Mouse (Mus musculus): ENCODE data around the gene Sele. TPM values are rescaled to one million over a fixed set of nuclear protein-coding genes. Genes with fewer than 3 reads are reported as not detected.

Sele gene
- polyA plus RNA-seq, 1 experiment from 2014 or later, result not detected

DNA sequence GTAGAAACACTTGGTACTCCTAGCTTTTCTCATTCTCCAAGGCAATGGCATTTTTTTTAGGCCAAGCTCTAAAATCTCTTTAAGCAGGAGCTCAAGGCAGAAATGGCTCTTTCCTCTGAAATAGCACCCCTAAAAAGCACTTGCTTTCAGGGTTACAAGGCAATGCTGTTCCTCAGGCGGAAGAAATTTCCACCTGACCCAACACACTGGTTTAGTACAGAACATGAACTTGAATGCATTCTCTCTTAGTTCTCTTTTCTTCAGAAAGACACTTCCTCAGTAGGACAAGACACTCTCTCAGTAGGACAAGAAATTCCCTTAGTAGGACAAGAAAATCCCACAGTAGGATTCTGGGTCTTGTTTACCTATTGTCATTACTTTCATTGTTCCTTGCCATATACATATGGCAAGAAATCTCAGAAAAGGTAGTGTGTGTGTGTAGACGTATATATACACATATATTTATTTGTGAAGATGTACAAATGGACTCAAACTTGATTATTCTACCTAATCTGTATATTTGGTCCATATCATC, 26.6 kb downstream of the Sele start:
- 95% methylated on average over 2 of the region's 2 CpGs for WGBS
- Histone ChIP-seq H3K9ac (no peak overlapping the region), H3K9me3 (replicated peaks) (no peaks in the 10 kb centered on the region), H3K27ac (no peak overlapping the region), H3K36me3 (no peaks in the 10 kb centered on the region), H3K4me3 (no peak overlapping the region), H3K4me2 (replicated peaks) (no peak overlapping the region), H3K27me3 (no peaks in the 10 kb centered on the region), H3K4me1 (no peaks in the 10 kb centered on the region)
- no peak for ATAC-seq (ENCODE audit: low FRiP score)

DNA sequence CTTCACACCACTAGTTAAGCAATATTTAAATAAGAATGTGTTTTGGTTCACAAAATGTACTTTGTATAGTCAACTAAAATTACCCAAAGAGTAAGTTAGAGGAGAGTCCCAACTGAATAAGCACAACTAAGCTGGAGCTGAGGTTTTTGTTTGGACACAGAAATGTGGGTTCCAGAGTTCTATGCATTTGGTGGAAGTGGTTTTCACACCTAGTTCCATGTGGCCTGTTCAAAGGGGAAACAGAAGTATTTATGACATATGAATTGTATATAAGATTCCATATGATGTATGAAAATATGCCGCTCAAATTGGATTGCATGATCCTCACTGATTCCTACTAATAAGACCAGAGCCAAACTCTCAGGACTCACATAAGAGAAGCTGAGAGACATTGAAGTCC, 27.4 kb downstream of the Sele start:
- H3K4me2 ChIP-seq (replicated peaks), result no peak overlapping the region
- no peaks in the 10 kb centered on the region for H3K36me3 ChIP-seq
- no peaks in the 10 kb centered on the region for H3K4me1 ChIP-seq
- H3K27ac ChIP-seq, result no peak overlapping the region
- H3K27me3 ChIP-seq, result no peaks in the 10 kb centered on the region
- no peak overlapping the region for H3K9ac ChIP-seq
- no peak for ATAC-seq (ENCODE audit: low FRiP score)
- no peaks in the 10 kb centered on the region for H3K9me3 ChIP-seq (replicated peaks)
- WGBS, result 100% methylated on average over 1 of the region's 1 CpGs
- H3K4me3 ChIP-seq, result no peak overlapping the region

DNA sequence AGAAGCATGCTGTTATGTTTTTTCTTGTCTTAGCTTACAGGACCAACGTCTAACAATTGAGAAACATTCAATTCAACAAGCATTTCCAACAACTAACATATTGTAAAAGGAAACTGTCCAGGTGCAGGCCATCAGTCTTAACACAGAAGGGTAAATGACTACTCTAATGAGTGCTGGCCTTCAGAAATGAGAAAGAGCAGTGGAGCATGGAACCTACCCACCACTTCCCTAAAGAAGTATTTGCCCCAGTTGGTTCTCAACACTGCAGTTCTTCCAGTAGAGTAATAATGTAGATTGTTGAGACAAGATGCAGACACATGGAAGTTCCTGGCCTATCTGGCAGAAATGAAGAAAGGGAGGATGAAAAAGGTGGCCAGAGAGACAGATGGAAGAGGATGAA, 28.4 kb downstream of the Sele start:
- no peaks in the 10 kb centered on the region for H3K9me3 ChIP-seq (replicated peaks)
- no peak overlapping the region for H3K27ac ChIP-seq
- H3K27me3 ChIP-seq, result no peaks in the 10 kb centered on the region
- H3K4me3 ChIP-seq, result no peak overlapping the region
- H3K4me1 ChIP-seq, result no peaks in the 10 kb centered on the region
- 81% methylated on average over 1 of the region's 1 CpGs for WGBS
- no peak overlapping the region for H3K9ac ChIP-seq
- no peaks in the 10 kb centered on the region for H3K36me3 ChIP-seq
- H3K4me2 ChIP-seq (replicated peaks), result no peak overlapping the region
- no peak for ATAC-seq (ENCODE audit: low FRiP score)

DNA sequence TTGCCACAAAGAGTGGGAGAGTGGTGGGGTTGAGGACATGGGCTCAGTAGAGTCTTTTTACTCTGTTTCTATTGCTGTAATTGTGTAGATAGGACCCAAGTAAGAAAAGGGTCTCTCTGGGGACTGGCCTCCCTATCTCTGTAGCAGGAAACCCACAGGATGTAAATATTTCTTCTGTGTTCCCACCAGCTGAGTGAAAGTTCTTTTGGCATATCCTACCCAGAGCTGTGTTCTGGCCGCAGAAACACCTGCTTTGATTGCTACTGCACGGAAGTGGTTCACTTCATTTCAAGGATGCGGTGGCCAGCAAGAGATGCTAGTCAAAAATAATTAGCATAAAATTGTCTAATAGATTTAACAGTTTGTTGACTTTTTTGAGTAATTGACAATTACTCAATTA, 29.0 kb downstream of the Sele start:
- WGBS, result 97% methylated on average over 3 of the region's 3 CpGs
- Histone ChIP-seq H3K4me1 (no peaks in the 10 kb centered on the region), H3K27ac (no peak overlapping the region), H3K27me3 (no peaks in the 10 kb centered on the region), H3K9me3 (replicated peaks) (no peaks in the 10 kb centered on the region), H3K4me2 (replicated peaks) (no peak overlapping the region), H3K36me3 (no peaks in the 10 kb centered on the region), H3K9ac (no peak overlapping the region), H3K4me3 (no peak overlapping the region)
- no peak for ATAC-seq (ENCODE audit: low FRiP score)

DNA sequence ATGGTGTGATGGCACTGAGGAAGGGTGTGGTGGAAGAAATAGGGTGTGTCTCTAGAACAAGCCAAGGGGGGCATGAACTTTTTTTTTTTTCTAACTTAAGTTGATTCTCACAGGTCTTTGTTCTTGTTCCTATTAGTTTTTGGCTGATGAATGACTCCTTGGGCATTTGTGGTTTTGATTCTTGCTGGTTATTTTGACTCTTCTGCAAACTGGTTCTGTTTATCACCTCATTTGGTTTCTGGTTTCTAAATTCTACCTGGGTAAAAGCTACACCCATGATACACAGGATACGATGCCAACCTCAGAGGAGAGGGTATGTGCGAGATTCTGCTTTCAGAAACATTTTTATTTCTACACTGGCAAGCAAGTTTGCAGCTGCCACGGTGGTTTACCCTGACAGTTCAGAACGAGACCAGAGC, 30.3 kb downstream of the Sele start:
- no peaks in the 10 kb centered on the region for H3K9me3 ChIP-seq (replicated peaks)
- no peaks in the 10 kb centered on the region for H3K4me1 ChIP-seq
- H3K4me2 ChIP-seq (replicated peaks), result no peak overlapping the region
- no peak for ATAC-seq (ENCODE audit: low FRiP score)
- no peaks in the 10 kb centered on the region for H3K36me3 ChIP-seq
- H3K27me3 ChIP-seq, result no peaks in the 10 kb centered on the region
- no peak overlapping the region for H3K9ac ChIP-seq
- H3K27ac ChIP-seq, result no peak overlapping the region
- no peak overlapping the region for H3K4me3 ChIP-seq
- WGBS, result 88% methylated on average over 4 of the region's 4 CpGs

DNA sequence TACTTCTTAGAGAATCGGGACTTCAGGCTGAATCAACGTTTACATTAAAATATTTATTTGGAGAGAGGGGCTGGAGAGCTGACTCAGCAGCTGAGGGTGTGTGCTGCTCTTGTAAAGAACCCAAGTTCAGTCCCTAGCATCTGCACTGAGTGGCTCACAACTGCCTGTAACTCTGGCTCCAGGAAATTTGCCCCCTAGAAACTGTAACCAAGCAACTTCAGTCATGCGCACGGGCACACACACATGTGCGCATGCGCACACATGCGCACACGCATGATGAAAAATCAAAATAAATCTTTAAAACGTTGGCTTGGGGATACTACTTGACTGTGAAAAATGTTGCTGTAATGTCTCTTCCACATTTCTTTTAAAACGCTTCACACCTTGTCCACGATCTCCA, 31.1 kb downstream of the Sele start:
- Histone ChIP-seq H3K4me1 (no peaks in the 10 kb centered on the region), H3K4me2 (replicated peaks) (no peak overlapping the region), H3K4me3 (no peak overlapping the region), H3K9me3 (replicated peaks) (no peaks in the 10 kb centered on the region), H3K27me3 (no peaks in the 10 kb centered on the region), H3K36me3 (no peaks in the 10 kb centered on the region), H3K27ac (no peak overlapping the region), H3K9ac (no peak overlapping the region)
- ATAC-seq (ENCODE audit: low FRiP score), result no peak
- 85% methylated on average over 11 of the region's 11 CpGs for WGBS

DNA sequence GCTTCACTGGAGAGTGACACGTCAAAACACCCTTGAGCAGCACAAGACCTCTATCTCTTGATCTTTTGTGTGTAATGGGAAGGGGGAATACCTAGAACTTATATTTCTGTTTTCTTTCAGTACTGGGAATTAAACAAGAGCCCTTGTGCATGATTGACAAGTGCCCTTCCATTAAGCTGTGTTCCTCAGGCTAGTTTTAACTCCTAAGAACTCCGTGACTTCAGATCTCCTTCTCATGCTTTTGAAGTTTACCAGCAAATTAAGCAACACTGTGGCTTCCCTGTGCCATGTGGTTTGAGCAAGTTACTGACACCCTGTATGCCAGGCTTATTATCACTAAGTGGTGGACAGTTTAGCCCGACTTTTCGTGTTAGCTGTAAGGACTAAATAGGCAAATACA, 35.0 kb downstream of the Sele start:
- Histone ChIP-seq H3K4me3 (no peak overlapping the region), H3K9me3 (replicated peaks) (no peaks in the 10 kb centered on the region), H3K27me3 (no peaks in the 10 kb centered on the region), H3K9ac (no peak overlapping the region), H3K27ac (no peak overlapping the region), H3K4me2 (replicated peaks) (no peak overlapping the region), H3K36me3 (no peaks in the 10 kb centered on the region), H3K4me1 (no peaks in the 10 kb centered on the region)
- ATAC-seq (ENCODE audit: low FRiP score), result no peak
- WGBS, result 91% methylated on average over 4 of the region's 4 CpGs

DNA sequence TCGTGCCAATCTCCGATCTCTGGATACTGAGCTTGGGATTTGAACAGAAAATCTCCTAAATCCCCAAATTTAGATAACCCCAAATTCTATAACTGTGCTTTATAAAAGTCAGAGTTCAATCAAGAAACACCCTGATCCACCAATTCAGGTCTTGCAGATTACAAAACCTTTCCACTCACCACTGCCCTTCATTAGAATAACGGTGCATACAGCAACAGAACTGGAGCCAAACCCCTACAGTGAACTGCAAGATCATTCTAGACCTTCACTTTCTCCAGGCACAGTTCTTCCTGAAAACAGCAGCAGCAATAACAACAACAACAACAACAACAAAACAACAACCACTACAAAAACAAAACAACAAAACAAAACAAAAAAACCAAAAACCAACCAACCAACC, 38.8 kb downstream of the Sele start:
- 91% methylated on average over 3 of the region's 3 CpGs for WGBS
- H3K4me3 ChIP-seq, result no peak overlapping the region
- H3K27me3 ChIP-seq, result no peaks in the 10 kb centered on the region
- H3K4me2 ChIP-seq (replicated peaks), result no peak overlapping the region
- H3K4me1 ChIP-seq, result no peaks in the 10 kb centered on the region
- no peak for ATAC-seq (ENCODE audit: low FRiP score)
- H3K36me3 ChIP-seq, result no peaks in the 10 kb centered on the region
- H3K9ac ChIP-seq, result no peak overlapping the region
- H3K27ac ChIP-seq, result no peak overlapping the region
- H3K9me3 ChIP-seq (replicated peaks), result no peaks in the 10 kb centered on the region

DNA sequence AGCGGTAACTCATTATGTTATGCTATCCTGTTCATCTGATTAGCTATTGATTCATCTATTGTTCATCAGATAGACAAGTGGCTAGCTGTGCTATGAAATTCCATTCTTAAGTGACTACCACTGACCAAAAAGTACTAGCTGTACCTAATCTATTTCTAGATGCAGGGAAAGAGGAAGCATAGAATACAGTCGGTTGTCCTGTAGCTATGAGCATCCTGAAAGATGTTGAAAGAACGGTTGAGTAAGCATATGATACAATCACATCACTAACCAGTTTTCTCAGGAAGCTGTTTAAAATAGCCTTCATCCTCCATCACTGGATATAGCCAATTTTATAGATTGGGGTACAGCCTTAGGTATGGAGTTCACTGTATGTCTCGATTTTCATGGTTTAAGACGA, 39.8 kb downstream of the Sele start:
- no peaks in the 10 kb centered on the region for H3K4me1 ChIP-seq
- no peak overlapping the region for H3K4me2 ChIP-seq (replicated peaks)
- H3K27me3 ChIP-seq, result no peaks in the 10 kb centered on the region
- no peak for ATAC-seq (ENCODE audit: low FRiP score)
- WGBS, result 92% methylated on average over 5 of the region's 5 CpGs
- H3K9me3 ChIP-seq (replicated peaks), result no peaks in the 10 kb centered on the region
- no peak overlapping the region for H3K4me3 ChIP-seq
- H3K36me3 ChIP-seq, result no peaks in the 10 kb centered on the region
- no peak overlapping the region for H3K27ac ChIP-seq
- H3K9ac ChIP-seq, result no peak overlapping the region

DNA sequence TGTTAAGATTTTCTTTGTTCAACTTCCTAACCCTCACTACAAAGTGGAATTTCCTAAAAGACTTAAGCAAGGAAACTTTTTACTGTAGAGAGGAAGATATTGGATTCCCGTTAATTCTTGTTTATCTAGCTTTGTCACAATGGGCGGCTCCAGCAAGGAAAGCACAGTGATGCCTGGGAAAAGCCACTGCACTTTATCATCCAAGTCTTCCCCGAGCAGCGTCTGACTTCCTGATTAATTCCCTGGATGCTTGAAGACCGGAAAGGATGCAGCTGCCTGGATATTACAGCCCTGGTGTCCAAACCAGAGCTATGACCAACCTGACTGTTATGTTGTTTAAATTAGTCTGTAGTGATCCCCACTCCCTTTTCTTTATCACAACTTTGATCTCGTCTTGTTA, 48.7 kb downstream of the Sele start:
- Histone ChIP-seq H3K36me3 (no peaks in the 10 kb centered on the region), H3K9me3 (replicated peaks) (no peaks in the 10 kb centered on the region), H3K4me1 (no peaks in the 10 kb centered on the region), H3K4me3 (no peak overlapping the region), H3K27ac (no peak overlapping the region), H3K4me2 (replicated peaks) (no peak overlapping the region), H3K27me3 (no peaks in the 10 kb centered on the region), H3K9ac (no peak overlapping the region)
- ATAC-seq (ENCODE audit: low FRiP score), result no peak
- 73% methylated on average over 6 of the region's 6 CpGs for WGBS

DNA sequence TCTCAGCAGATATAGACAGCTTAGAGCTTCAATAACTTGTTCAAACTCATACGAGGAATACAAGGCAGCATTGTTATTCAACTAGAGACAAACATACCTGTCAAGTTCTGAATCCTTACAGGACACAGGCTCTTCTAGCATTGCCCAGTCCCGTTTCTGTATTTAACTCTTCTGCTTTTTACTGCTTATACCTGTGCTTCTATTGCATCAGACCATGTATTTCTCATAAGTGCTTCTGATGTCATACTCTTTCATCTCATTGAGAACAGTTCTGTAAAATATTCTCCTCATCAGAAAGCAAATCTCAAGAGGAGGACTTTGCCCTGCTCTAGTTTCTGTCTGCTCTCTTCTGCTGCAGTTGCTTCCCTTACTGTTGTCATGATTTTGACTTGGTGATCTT, 49.9 kb downstream of the Sele start:
- H3K9me3 ChIP-seq (replicated peaks), result no peaks in the 10 kb centered on the region
- no peak overlapping the region for H3K9ac ChIP-seq
- no peak overlapping the region for H3K4me3 ChIP-seq
- H3K4me2 ChIP-seq (replicated peaks), result no peak overlapping the region
- H3K27ac ChIP-seq, result no peak overlapping the region
- ATAC-seq (ENCODE audit: low FRiP score), result no peak
- no peaks in the 10 kb centered on the region for H3K4me1 ChIP-seq
- H3K36me3 ChIP-seq, result no peaks in the 10 kb centered on the region
- WGBS, result 85% methylated on average over 2 of the region's 2 CpGs
- H3K27me3 ChIP-seq, result no peaks in the 10 kb centered on the region

DNA sequence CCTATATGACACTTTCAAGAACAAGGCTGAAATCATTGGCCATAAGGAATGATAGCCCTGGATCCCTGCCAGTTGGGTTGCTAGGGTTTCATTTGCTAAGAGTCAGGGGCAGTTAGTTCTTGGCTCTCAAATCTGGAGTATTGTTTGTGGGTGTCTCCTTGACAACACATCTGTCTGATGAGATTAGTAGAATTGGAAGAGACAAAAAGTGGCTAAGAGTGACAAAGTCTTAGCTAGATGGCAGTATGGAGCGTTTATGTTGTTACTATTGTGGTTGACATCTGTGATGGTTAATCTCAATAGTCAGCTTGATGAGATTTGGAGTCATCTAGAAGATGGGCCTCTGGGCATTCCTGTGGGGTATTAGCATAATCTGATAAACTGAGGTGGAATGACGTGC, 50.3 kb downstream of the Sele start:
- Histone ChIP-seq H3K36me3 (no peaks in the 10 kb centered on the region), H3K9ac (no peak overlapping the region), H3K4me3 (no peak overlapping the region), H3K27me3 (no peaks in the 10 kb centered on the region), H3K9me3 (replicated peaks) (no peaks in the 10 kb centered on the region), H3K4me2 (replicated peaks) (no peak overlapping the region), H3K27ac (no peak overlapping the region), H3K4me1 (no peaks in the 10 kb centered on the region)
- WGBS, result 81% methylated on average over 2 of the region's 2 CpGs
- no peak for ATAC-seq (ENCODE audit: low FRiP score)
